Mouse (Mus musculus): ENCODE measurements at regions not wholly inside any gene's neighbourhood (a gene's known extent, or its start where the extent isn't known, plus 50 kb on each side); places are given as distances from the start of the nearest gene placed in this dataset.

- TF ChIP-seq POLR2A (IDR thresholded peaks at IDR 0.05; ENCODE audit: insufficient read depth, low read depth, low read length) (no peak), CTCF (IDR thresholded peaks at IDR 0.05; ENCODE audit: insufficient read depth, low read depth, low read length) (no peak)
These were observed 280.7 kb upstream of the Dph6 start for GRCm38 (mm10) chr2:114935436-114935835.
